Mouse (Mus musculus): Measurements from ENCODE around the gene Znfx1. TPM values are rescaled to one million over a fixed set of nuclear protein-coding genes. Genes with fewer than 3 reads are reported as not detected.
"Not testable (repeated sequence)": the region's sequence is repeated elsewhere in the genome, so short reads cannot be mapped to it uniquely, and the experiment has no call there.

Znfx1 gene
- polyA plus RNA-seq, 1 experiment from 2014 or later, result 7.6 TPM

- H3K4me1 ChIP-seq (ENCODE audit: control insufficient read depth, insufficient read depth, low read length), result peaks cover 14% of the 10 kb centered on the region
- peak overlapping the region; percentile 30 for H3K27ac ChIP-seq (ENCODE audit: low read length)
- H3K4me2 ChIP-seq (ENCODE audit: low read depth, low read length), result peak overlapping the region; percentile 96
- peak overlapping the region; percentile 91 for H3K9ac ChIP-seq (ENCODE audit: low read length)
- H3K9me3 ChIP-seq (replicated peaks; ENCODE audit: control insufficient read depth, low read length), result no peaks in the 10 kb centered on the region
- peak; percentile 53 for ATAC-seq (replicated peaks; ENCODE audit: extremely low read depth, insufficient read depth, low FRiP score)
- under 1% methylated on average over 21 of the region's 21 CpGs for WGBS
- H3K27me3 ChIP-seq (ENCODE audit: control insufficient read depth, insufficient read depth, low read length), result no peaks in the 10 kb centered on the region
- peak overlapping the region; percentile 98 for H3K4me3 ChIP-seq (ENCODE audit: low read length)
- H3K36me3 ChIP-seq (ENCODE audit: control insufficient read depth, insufficient read depth), result peaks cover 15% of the 10 kb centered on the region
These were observed 47.5 kb downstream of the Znfx1 start for GRCm38 (mm10) chr2:167015382-167015718.

GRCm38 (mm10) chr2:167014702-167015381 lies 48.0 kb downstream of the Znfx1 start, which contains the start of gene Ddx27:
Gene Ddx27 (plus strand): TSS chr2:167015193.
- 3% methylated on average over 37 of the region's 37 CpGs for WGBS
- Histone ChIP-seq H3K4me1 (ENCODE audit: control insufficient read depth, insufficient read depth, low read length) (peaks cover 14% of the 10 kb centered on the region), H3K9me3 (replicated peaks; ENCODE audit: control insufficient read depth, low read length) (no peaks in the 10 kb centered on the region), H3K36me3 (ENCODE audit: control insufficient read depth, insufficient read depth) (peaks cover 10% of the 10 kb centered on the region), H3K4me2 (ENCODE audit: low read depth, low read length) (peak within 1 kb of the TSS; percentile 96), H3K27ac (ENCODE audit: low read length) (peak within 1 kb of the TSS; percentile 84), H3K9ac (ENCODE audit: low read length) (peak within 1 kb of the TSS; percentile 91), H3K27me3 (ENCODE audit: control insufficient read depth, insufficient read depth, low read length) (no peaks in the 10 kb centered on the region), H3K4me3 (ENCODE audit: low read length) (peak within 1 kb of the TSS; percentile 98)
- ATAC-seq (replicated peaks; ENCODE audit: extremely low read depth, insufficient read depth, low FRiP score), result peak; percentile 84

GRCm38 (mm10) chr2:167010546-167010945 lies 52.3 kb downstream of the Znfx1 start:
- Histone ChIP-seq H3K9ac (ENCODE audit: low read length) (no peak overlapping the region), H3K9me3 (replicated peaks; ENCODE audit: control insufficient read depth, low read length) (no peaks in the 10 kb centered on the region), H3K27me3 (ENCODE audit: control insufficient read depth, insufficient read depth, low read length) (no peaks in the 10 kb centered on the region), H3K36me3 (ENCODE audit: control insufficient read depth, insufficient read depth) (no peaks in the 10 kb centered on the region), H3K4me1 (ENCODE audit: control insufficient read depth, insufficient read depth, low read length) (peaks cover 7% of the 10 kb centered on the region; the same call in 1 of the 2 replicates), H3K4me2 (ENCODE audit: low read depth, low read length) (no peak overlapping the region), H3K27ac (ENCODE audit: low read length) (no peak overlapping the region), H3K4me3 (ENCODE audit: low read length) (no peak overlapping the region)
- 83% methylated on average over 3 of the region's 3 CpGs for WGBS
- ATAC-seq (replicated peaks; ENCODE audit: extremely low read depth, insufficient read depth, low FRiP score), result no peak

- Histone ChIP-seq H3K9ac (ENCODE audit: low read length) (no peak overlapping the region; the same call in 1 of the 2 replicates), H3K36me3 (ENCODE audit: control insufficient read depth, insufficient read depth) (no peaks in the 10 kb centered on the region), H3K4me3 (ENCODE audit: low read length) (no peak overlapping the region), H3K9me3 (replicated peaks; ENCODE audit: control insufficient read depth, low read length) (no peaks in the 10 kb centered on the region), H3K27me3 (ENCODE audit: control insufficient read depth, insufficient read depth, low read length) (no peaks in the 10 kb centered on the region), H3K4me2 (ENCODE audit: low read depth, low read length) (no peak overlapping the region), H3K27ac (ENCODE audit: low read length) (no peak overlapping the region), H3K4me1 (ENCODE audit: control insufficient read depth, insufficient read depth, low read length) (0 out of 2 replicates have a peak, but pooled peaks cover 4% of the 10 kb centered on the region)
- peak; percentile 55 for ATAC-seq (replicated peaks; ENCODE audit: extremely low read depth, insufficient read depth, low FRiP score)
- 45% methylated on average over 4 of the region's 4 CpGs for WGBS
These were observed 53.3 kb downstream of the Znfx1 start for GRCm38 (mm10) chr2:167009483-167009882.

- H3K9ac ChIP-seq (ENCODE audit: low read length); H3K27ac ChIP-seq (ENCODE audit: low read length); H3K4me1 ChIP-seq (ENCODE audit: control insufficient read depth, insufficient read depth, low read length); ATAC-seq (replicated peaks; ENCODE audit: extremely low read depth, insufficient read depth, low FRiP score); H3K4me2 ChIP-seq (ENCODE audit: low read depth, low read length); H3K4me3 ChIP-seq (ENCODE audit: low read length); H3K36me3 ChIP-seq (ENCODE audit: control insufficient read depth, insufficient read depth); H3K9me3 ChIP-seq (replicated peaks; ENCODE audit: control insufficient read depth, low read length); H3K27me3 ChIP-seq (ENCODE audit: control insufficient read depth, insufficient read depth, low read length): not testable (repeated sequence)
- WGBS, result 66% methylated on average over 4 of the region's 4 CpGs
These were observed 55.2 kb downstream of the Znfx1 start for GRCm38 (mm10) chr2:167007565-167007964.

- Histone ChIP-seq H3K9me3 (replicated peaks; ENCODE audit: control insufficient read depth, low read length) (no peaks in the 10 kb centered on the region), H3K27me3 (ENCODE audit: control insufficient read depth, insufficient read depth, low read length) (no peaks in the 10 kb centered on the region), H3K4me3 (ENCODE audit: low read length) (no peak overlapping the region), H3K9ac (ENCODE audit: low read length) (no peak overlapping the region), H3K4me2 (ENCODE audit: low read depth, low read length) (no peak overlapping the region), H3K36me3 (ENCODE audit: control insufficient read depth, insufficient read depth) (no peaks in the 10 kb centered on the region), H3K4me1 (ENCODE audit: control insufficient read depth, insufficient read depth, low read length) (peaks cover 6% of the 10 kb centered on the region; the same call in 1 of the 2 replicates), H3K27ac (ENCODE audit: low read length) (no peak overlapping the region)
- WGBS, result 69% methylated on average over 13 of the region's 13 CpGs
- no peak for ATAC-seq (replicated peaks; ENCODE audit: extremely low read depth, insufficient read depth, low FRiP score)
These were observed 55.8 kb downstream of the Znfx1 start for GRCm38 (mm10) chr2:167007001-167007491.

GRCm38 (mm10) chr2:167006355-167006754 lies 56.5 kb downstream of the Znfx1 start:
- no peak for ATAC-seq (replicated peaks; ENCODE audit: extremely low read depth, insufficient read depth, low FRiP score)
- 87% methylated on average over 2 of the region's 2 CpGs for WGBS
- no peak overlapping the region for H3K27ac ChIP-seq (ENCODE audit: low read length)
- no peak overlapping the region for H3K4me3 ChIP-seq (ENCODE audit: low read length)
- H3K4me2 ChIP-seq (ENCODE audit: low read depth, low read length), result no peak overlapping the region
- no peaks in the 10 kb centered on the region for H3K9me3 ChIP-seq (replicated peaks; ENCODE audit: control insufficient read depth, low read length)
- H3K4me1 ChIP-seq (ENCODE audit: control insufficient read depth, insufficient read depth, low read length), result peaks cover 6% of the 10 kb centered on the region; the same call in 1 of the 2 replicates
- no peak overlapping the region for H3K9ac ChIP-seq (ENCODE audit: low read length)
- no peaks in the 10 kb centered on the region for H3K27me3 ChIP-seq (ENCODE audit: control insufficient read depth, insufficient read depth, low read length)
- H3K36me3 ChIP-seq (ENCODE audit: control insufficient read depth, insufficient read depth), result no peaks in the 10 kb centered on the region

GRCm38 (mm10) chr2:167004099-167004854 lies 58.5 kb downstream of the Znfx1 start:
- no peak overlapping the region for H3K9ac ChIP-seq (ENCODE audit: low read length)
- H3K4me1 ChIP-seq (ENCODE audit: control insufficient read depth, insufficient read depth, low read length), result peaks cover 6% of the 10 kb centered on the region; the same call in 1 of the 2 replicates
- no peaks in the 10 kb centered on the region for H3K27me3 ChIP-seq (ENCODE audit: control insufficient read depth, insufficient read depth, low read length)
- H3K36me3 ChIP-seq (ENCODE audit: control insufficient read depth, insufficient read depth), result no peaks in the 10 kb centered on the region
- H3K27ac ChIP-seq (ENCODE audit: low read length), result no peak overlapping the region
- peak; percentile 37; the same call in 1 of the 2 replicates for ATAC-seq (replicated peaks; ENCODE audit: extremely low read depth, insufficient read depth, low FRiP score)
- H3K9me3 ChIP-seq (replicated peaks; ENCODE audit: control insufficient read depth, low read length), result no peaks in the 10 kb centered on the region
- 39% methylated on average over 8 of the region's 8 CpGs for WGBS
- no peak overlapping the region for H3K4me3 ChIP-seq (ENCODE audit: low read length)
- H3K4me2 ChIP-seq (ENCODE audit: low read depth, low read length), result no peak overlapping the region

- Histone ChIP-seq H3K4me2 (ENCODE audit: low read depth, low read length) (no peak overlapping the region), H3K4me1 (ENCODE audit: control insufficient read depth, insufficient read depth, low read length) (peaks cover 6% of the 10 kb centered on the region; the same call in 1 of the 2 replicates), H3K36me3 (ENCODE audit: control insufficient read depth, insufficient read depth) (no peaks in the 10 kb centered on the region), H3K9ac (ENCODE audit: low read length) (no peak overlapping the region), H3K27me3 (ENCODE audit: control insufficient read depth, insufficient read depth, low read length) (no peaks in the 10 kb centered on the region), H3K9me3 (replicated peaks; ENCODE audit: control insufficient read depth, low read length) (no peaks in the 10 kb centered on the region), H3K27ac (ENCODE audit: low read length) (no peak overlapping the region), H3K4me3 (ENCODE audit: low read length) (no peak overlapping the region)
- ATAC-seq (replicated peaks; ENCODE audit: extremely low read depth, insufficient read depth, low FRiP score), result no peak
- WGBS, result 74% methylated on average over 9 of the region's 9 CpGs
These were observed 61.3 kb downstream of the Znfx1 start for GRCm38 (mm10) chr2:167001486-167001885.
